Mouse (Mus musculus) kidney, embryonic 14.5 days (tissue): ENCODE measurements around the gene Cachd1. TPM values are rescaled to one million over a fixed set of nuclear protein-coding genes. Genes with fewer than 3 reads are reported as not detected.
A peak's percentile ranks its signal among the peaks of the same experiment; 100 is the strongest.

Experiments
- ATAC-seq: fragments of 200-750 bp; cut with Nextera tagmentation; 2 replicates; pipeline ENCODE4 v1.8.0; 2017; ENCODE audit warnings: moderate number of reproducible peaks, mild to moderate bottlenecking, moderate TSS enrichment, moderate library complexity; ENCODE audit not compliant: low FRiP score, low TSS enrichment
- H3K27ac ChIP-seq: fragments of 300-500 bp; sonication (generic); 2 replicates; pipeline ENCODE4 v1.5.1; 2014; ENCODE audit warnings: low read depth, mild to moderate bottlenecking, low read length, moderate library complexity, mixed read lengths
- H3K27me3 ChIP-seq: fragments of 300-500 bp; sonication (generic); 2 replicates; pipeline ENCODE4 v1.6.1; 2014; ENCODE audit warnings: mild to moderate bottlenecking, low read length; ENCODE audit not compliant: control insufficient read depth, insufficient read depth
- H3K36me3 ChIP-seq: fragments of 300-500 bp; sonication (generic); 2 replicates; pipeline ENCODE4 v1.6.1; 2014; ENCODE audit warnings: low read length, mixed read lengths; ENCODE audit not compliant: control insufficient read depth, insufficient read depth
- H3K4me1 ChIP-seq: fragments of 300-500 bp; sonication (generic); 2 replicates; pipeline ENCODE4 v1.6.1; 2014; ENCODE audit warnings: low read length, mixed read lengths; ENCODE audit not compliant: control insufficient read depth, insufficient read depth
- H3K4me2 ChIP-seq: fragments of 300-500 bp; sonication (generic); replicated peaks from 2 replicates; pipeline ENCODE4 v1.6.1; 2014; ENCODE audit warnings: low read depth, mild to moderate bottlenecking, low read length
- H3K4me3 ChIP-seq: fragments of 300-500 bp; sonication (generic); 2 replicates; pipeline ENCODE4 v1.5.1; 2014; ENCODE audit warnings: mild to moderate bottlenecking, low read length
- H3K9ac ChIP-seq: fragments of 300-500 bp; sonication (generic); 2 replicates; pipeline ENCODE4 v1.6.1; 2014; ENCODE audit warnings: low read depth, mild to moderate bottlenecking, low read length, moderate library complexity
- H3K9me3 ChIP-seq: fragments of 300-500 bp; sonication (generic); 2 replicates; pipeline ENCODE4 v1.6.1; 2016; ENCODE audit warnings: low read length; ENCODE audit not compliant: control insufficient read depth
- WGBS: fragments of 180-500 bp; shearing (Covaris S2); extraction: QIAGEN DNeasy Blood & Tissue Kit; methylation state at CpG from one replicate; pipeline ENCODE4 v1.1.7; 2014; 5-methylcytosine and 5-hydroxymethylcytosine counted together
- polyA plus RNA-seq: library from polyadenylated mRNA; unstranded; fragments of >200 nt; fragmentation: Nextera tagmentation; extraction: Ambion mirVana; gene quantifications from 2 replicates; pipeline ENCODE4 v1.2.1, GENCODE M21; 2014

Gene Cachd1
- polyA plus RNA-seq, 1 experiment from 2014 or later: 25.0 TPM

DNA sequence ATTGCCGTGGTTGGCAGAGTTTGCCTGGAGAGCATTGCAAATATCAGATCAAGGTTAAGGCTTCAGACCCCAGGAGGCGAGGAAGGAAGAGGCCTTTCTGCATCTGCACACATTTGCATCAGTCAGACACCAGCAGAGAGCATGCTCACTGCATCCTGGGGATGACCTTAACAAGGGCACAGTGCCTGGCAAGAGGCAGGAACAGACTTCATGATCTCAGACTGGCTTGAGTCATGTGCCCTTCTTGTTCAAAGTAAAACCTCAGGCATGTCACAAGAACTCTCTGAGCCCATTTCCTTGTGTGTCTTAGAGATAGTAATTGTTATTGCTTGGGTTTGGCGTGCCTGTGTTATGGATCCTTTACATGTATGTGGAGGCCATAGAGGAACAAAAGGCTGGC lies 167.8 kb downstream of the Cachd1 start:
- H3K4me3 ChIP-seq: no peak overlapping the region
- H3K4me1 ChIP-seq: peaks cover 8% of the 10 kb centered on the region; the same call in 1 of the 2 replicates
- H3K4me2 ChIP-seq: no peak overlapping the region
- no peaks in the 10 kb centered on the region for H3K9me3 ChIP-seq
- H3K27me3 ChIP-seq: no peaks in the 10 kb centered on the region
- no peak overlapping the region for H3K27ac ChIP-seq
- no peak for ATAC-seq
- 57% methylated on average over 3 of the region's 3 CpGs for WGBS
- no peak overlapping the region for H3K9ac ChIP-seq
- no peaks in the 10 kb centered on the region for H3K36me3 ChIP-seq

DNA sequence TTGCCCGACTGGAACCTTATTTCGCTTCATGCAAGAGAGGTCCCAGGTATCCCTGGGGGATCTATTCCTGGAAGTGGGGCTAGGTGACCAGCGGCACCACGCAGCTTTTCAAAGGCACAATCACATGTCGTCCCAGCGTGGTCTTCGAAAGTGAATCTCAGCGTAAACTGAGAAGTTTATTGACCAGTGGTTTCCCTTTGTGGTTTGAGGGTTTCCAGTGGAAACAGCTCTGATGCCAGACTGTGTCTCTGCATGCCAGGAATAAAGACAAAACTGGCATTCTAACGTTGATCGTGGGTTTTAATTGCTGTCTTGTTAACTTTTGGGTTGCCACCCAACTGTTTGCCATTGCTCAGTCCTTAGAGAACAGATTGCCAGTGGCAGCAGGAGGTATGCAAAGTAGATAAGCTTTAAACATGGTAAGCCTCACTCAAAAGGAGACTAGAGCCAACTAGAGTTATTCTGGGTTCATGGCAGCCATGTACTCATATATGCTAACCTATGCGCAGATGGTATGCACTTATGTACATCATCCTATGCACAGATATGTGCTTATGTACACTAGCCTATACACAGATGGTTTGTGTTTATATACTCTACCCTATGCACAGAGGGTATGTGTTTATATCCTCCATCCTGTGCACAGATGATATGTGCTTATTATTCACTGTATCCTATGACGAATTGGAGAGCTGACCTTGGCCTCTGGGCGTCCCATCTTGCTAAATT lies 168.9 kb downstream of the Cachd1 start:
- WGBS: 85% methylated on average over 13 of the region's 13 CpGs

GRCm38 (mm10) chr4:100948494-100949425 lies 172.3 kb downstream of the Cachd1 start:
- H3K4me3 ChIP-seq: no peak overlapping the region
- H3K4me1 ChIP-seq: peaks cover 9% of the 10 kb centered on the region; the same call in 1 of the 2 replicates
- no peaks in the 10 kb centered on the region for H3K9me3 ChIP-seq
- peaks cover 12% of the 10 kb centered on the region; the same call in 1 of the 2 replicates for H3K36me3 ChIP-seq
- WGBS: 47% methylated on average over 17 of the region's 17 CpGs
- H3K27ac ChIP-seq: peak overlapping the region; percentile 8; the same call in 1 of the 2 replicates
- 0 out of 2 replicates have a peak, but pooled peaks have one; percentile 53 for ATAC-seq
- H3K4me2 ChIP-seq: no peak overlapping the region
- H3K9ac ChIP-seq: no peak overlapping the region
- H3K27me3 ChIP-seq: no peaks in the 10 kb centered on the region

More for the DNA sequence above, 168.9 kb downstream of the Cachd1 start:
- Histone ChIP-seq H3K4me2 (no peak overlapping the region), H3K4me3 (no peak overlapping the region), H3K4me1 (peaks cover 11% of the 10 kb centered on the region; the same call in 1 of the 2 replicates), H3K9me3 (no peaks in the 10 kb centered on the region), H3K36me3 (no peaks in the 10 kb centered on the region), H3K27me3 (no peaks in the 10 kb centered on the region), H3K9ac (no peak overlapping the region), H3K27ac (no peak overlapping the region)
- no peak for ATAC-seq

- no peak overlapping the region for H3K9ac ChIP-seq
- H3K4me1 ChIP-seq: 0 out of 2 replicates have a peak, but pooled peaks cover 4% of the 10 kb centered on the region
- no peak overlapping the region for H3K4me2 ChIP-seq
- no peak overlapping the region for H3K4me3 ChIP-seq
- no peaks in the 10 kb centered on the region for H3K27me3 ChIP-seq
- WGBS: 80% methylated on average over 5 of the region's 5 CpGs
- no peak for ATAC-seq
- no peak overlapping the region for H3K27ac ChIP-seq
- no peaks in the 10 kb centered on the region for H3K9me3 ChIP-seq
- peaks cover 16% of the 10 kb centered on the region; the same call in 1 of the 2 replicates for H3K36me3 ChIP-seq
These were observed 173.8 kb downstream of the Cachd1 start for GRCm38 (mm10) chr4:100950316-100950715.

DNA sequence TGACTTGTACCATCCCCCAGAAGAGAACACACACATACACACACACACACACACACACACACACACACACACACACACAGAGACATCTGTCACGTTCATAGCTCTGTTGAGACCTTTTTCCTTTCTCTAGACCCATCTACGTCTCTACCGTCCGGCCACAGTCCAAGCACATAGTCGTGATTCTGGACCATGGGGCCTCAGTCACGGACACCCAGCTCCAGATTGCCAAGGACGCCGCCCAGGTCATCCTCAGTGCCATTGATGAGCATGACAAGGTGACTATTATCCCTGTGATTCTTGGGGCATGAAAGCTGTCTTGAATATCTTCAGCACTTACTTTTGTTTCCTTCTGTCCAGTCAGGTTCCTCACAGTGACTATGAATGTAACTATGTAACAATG lies 175.4 kb downstream of the Cachd1 start:
- H3K36me3 ChIP-seq: peaks cover 16% of the 10 kb centered on the region; the same call in 1 of the 2 replicates
- H3K4me2 ChIP-seq: no peak overlapping the region
- no peak overlapping the region for H3K27ac ChIP-seq
- H3K27me3 ChIP-seq: no peaks in the 10 kb centered on the region
- ATAC-seq: no peak
- no peaks in the 10 kb centered on the region for H3K9me3 ChIP-seq
- H3K4me1 ChIP-seq: 0 out of 2 replicates have a peak, but pooled peaks cover 4% of the 10 kb centered on the region
- H3K4me3 ChIP-seq: no peak overlapping the region
- H3K9ac ChIP-seq: no peak overlapping the region
- WGBS: 91% methylated on average over 8 of the region's 8 CpGs

DNA sequence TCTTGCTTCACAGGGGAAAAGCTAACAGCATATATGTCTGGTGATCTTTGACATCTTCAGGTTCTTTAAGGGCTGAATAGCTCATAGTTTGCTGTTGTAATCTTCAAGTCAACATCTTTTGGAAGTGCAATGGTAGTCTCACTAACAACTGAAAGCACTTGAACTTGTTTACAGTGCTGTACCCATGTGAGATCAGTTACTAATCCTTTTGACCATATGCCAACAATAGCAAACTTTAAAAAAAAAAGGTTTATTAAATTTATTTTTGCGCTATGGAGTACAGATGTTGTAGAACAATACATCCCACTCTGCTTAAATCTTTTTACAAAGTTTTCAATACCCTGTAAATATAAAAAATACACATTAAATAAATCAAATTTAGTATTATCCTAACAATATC lies 186.9 kb downstream of the Cachd1 start:
- 86% methylated on average over 1 of the region's 1 CpGs for WGBS
- ATAC-seq: no peak
- no peak overlapping the region for H3K27ac ChIP-seq
- H3K4me3 ChIP-seq: no peak overlapping the region
- H3K9me3 ChIP-seq: no peaks in the 10 kb centered on the region
- H3K4me2 ChIP-seq: no peak overlapping the region
- no peak overlapping the region for H3K9ac ChIP-seq
- no peaks in the 10 kb centered on the region for H3K27me3 ChIP-seq
- H3K4me1 ChIP-seq: no peaks in the 10 kb centered on the region
- peaks cover 50% of the 10 kb centered on the region for H3K36me3 ChIP-seq

- Histone ChIP-seq H3K4me1 (no peaks in the 10 kb centered on the region), H3K4me2 (no peak overlapping the region), H3K9me3 (no peaks in the 10 kb centered on the region), H3K9ac (no peak overlapping the region), H3K4me3 (no peak overlapping the region), H3K27me3 (no peaks in the 10 kb centered on the region), H3K36me3 (peaks cover 49% of the 10 kb centered on the region), H3K27ac (no peak overlapping the region)
- ATAC-seq: no peak
- WGBS: 84% methylated on average over 8 of the region's 8 CpGs
These were observed 187.3 kb downstream of the Cachd1 start for GRCm38 (mm10) chr4:100963796-100964195.

DNA sequence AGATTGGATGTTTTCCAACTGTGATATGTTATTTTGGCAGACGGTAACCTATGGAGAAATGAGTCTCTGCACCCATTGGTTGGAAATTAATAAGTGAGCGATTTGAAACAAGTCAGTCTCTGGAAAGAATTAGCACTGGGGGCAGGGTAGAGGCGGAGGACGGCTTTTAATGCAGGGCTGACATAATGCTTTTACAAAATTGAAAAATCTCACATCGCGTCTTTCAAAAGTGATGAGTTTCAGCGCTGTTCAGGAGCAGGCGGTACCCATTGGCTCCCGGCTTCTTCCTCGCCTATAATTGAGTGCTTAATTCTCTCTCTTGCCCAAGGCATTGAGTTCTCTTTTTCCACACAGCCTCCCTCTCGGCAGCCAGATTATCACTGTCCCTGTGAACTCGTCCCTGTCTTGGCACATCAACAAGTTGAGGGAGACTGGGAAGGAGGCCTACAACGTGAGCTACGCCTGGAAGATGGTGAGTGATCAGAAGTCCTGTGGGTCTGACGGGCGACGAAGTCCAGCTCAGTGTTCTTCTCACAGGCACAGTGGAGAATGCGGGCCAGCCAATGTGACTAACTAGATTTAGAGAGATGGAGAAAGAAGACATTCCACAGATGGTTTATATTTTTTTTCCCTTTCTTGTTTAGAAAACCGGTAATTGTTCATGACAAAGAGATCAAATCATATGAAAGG lies 191.4 kb downstream of the Cachd1 start:
- Histone ChIP-seq H3K4me1 (no peaks in the 10 kb centered on the region), H3K4me3 (no peak overlapping the region), H3K27me3 (no peaks in the 10 kb centered on the region), H3K9ac (no peak overlapping the region), H3K4me2 (no peak overlapping the region), H3K27ac (no peak overlapping the region), H3K9me3 (no peaks in the 10 kb centered on the region), H3K36me3 (peaks cover 47% of the 10 kb centered on the region)
- 88% methylated on average over 19 of the region's 19 CpGs for WGBS
- no peak for ATAC-seq
